Mouse (Mus musculus) CD4-positive, CD25-positive, alpha-beta regulatory T cell, adult 9 weeks (primary cell): Measurements from ENCODE around the gene Ddx3x. TPM values are rescaled to one million over a fixed set of nuclear protein-coding genes. Genes with fewer than 3 reads are reported as not detected.

Experiments used
- polyA plus RNA-seq: library from polyadenylated mRNA; unstranded; fragments of 100-300 nt; shearing (Covaris generic); gene quantifications from one replicate; pipeline ENCODE4 v1.2.1, GENCODE M21; 2017

Ddx3x gene
- polyA plus RNA-seq = 128 TPM

DNA sequence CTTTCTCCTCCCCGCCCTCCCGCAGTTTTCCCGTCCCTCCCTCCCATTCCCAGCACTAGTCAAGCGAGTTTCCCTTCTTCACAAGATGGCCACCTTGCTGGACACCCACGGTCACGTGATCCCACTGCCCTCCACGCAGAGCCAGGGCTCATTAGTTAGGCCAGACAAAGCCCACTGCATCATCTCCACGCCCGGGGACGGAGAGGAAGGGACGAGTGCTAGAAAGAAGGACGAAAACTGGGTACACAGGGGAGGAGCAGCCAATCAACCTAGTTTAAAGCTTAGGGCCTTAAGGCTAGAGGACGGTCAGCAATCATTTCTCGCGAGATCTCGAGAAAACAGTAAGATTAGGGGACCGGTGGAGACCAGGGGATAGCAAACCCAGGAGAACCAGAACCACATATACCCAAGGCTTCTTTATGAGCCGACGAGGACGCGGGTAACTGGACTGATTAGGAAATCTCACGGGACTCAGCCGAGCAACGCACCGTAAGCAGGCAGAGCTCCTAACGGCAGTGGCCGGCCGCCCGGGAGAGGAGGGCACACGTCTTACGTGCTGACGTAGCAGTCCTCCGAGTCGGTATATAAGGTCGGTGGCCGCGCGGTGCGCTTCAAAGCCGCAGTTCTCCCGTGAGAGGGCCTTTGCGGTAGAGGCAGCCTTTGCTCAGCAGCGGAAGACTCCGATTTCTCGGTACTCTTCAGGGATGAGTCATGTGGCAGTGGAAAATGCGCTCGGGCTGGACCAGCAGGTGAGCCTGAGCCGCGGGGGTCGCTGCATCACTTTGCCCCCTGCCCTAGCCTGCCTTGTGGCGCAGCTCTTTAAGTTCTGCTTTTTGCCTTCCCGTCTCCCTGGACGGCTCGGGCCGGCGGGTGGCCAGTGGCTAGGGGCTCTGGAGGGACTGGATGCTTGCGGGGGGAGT is at the start of gene Ddx3x:
TSS of gene Ddx3x (plus strand) at position 562 of the 920 bp plus-strand sequence.

Other genes with a start within 250 kb of the Ddx3x start
- 94.7 TPM for gene Usp9x, start 209.5 kb upstream of the Ddx3x start, polyA plus RNA-seq
- not detected for gene Nyx, start 185.1 kb downstream of the Ddx3x start, polyA plus RNA-seq